Comparison of ENCODE assay signal across 1 mouse cellular context in the genomic region with DNA sequence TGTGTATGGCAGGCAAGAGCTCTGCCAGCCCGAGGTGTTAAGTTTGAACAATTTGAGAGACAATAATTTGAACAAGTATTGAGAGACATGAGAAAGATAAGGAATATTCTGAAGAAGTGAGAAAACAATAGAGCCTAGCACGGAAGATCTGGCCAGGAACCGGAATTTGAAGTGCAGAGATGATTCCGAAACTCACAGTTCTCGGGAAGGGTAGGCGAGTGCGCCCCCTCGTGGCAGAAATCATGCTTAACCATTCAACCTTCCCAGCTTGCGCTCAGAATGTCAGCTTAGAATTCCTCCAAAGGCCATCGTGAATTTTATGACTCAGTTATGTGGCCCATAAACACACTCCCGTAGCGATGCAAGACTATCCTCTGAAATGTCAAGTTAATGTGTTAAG.
TF ChIP-seq lines count a peak whose summit lies in the region.

No protein-coding gene starts in this region.

TF ChIP-seq in myocyte, 11 proteins besides CTCF, POLR2A, EP300 and RAD21 (continued from another document):
- no peak for TF ChIP-seq MAX (IDR thresholded peaks at IDR 0.05; ENCODE audit: low read depth)
- no peak for TF ChIP-seq USF1 (IDR thresholded peaks at IDR 0.05; ENCODE audit: low read depth)
- no peak for TF ChIP-seq TCF3 (IDR thresholded peaks at IDR 0.05; ENCODE audit: insufficient read length, low read depth)
